In the genomic region with DNA sequence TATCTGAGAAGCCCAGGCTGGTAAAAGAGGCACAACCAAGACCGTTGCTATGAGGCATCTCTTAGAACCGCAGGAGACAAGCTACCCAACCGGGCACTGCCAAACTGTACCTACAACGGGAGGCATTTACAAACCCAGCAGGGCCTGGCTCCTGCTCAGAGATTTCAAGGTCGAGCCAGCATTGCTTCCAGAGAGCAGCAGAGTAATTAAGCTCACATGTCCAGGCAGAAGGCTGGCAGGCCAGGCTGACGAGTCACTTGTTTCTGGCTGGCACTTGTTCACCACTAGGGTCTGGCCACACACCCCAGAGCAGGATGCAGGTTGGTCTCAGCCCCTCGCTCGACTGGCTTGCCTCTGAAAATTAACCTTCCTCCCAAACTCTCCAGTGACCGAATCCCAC, we compare ENCODE assay signal across 9 mouse cellular contexts. TPM values are rescaled to one million over a fixed set of nuclear protein-coding genes. Genes with fewer than 3 reads are reported as not detected.
A peak's percentile ranks its signal among the peaks of the same experiment; 100 is the strongest.
DNase-seq lines count a peak whose midpoint lies in the region.
"Had no signal": no experiment of that assay in that cellular context is flagged by ENCODE, and none has a peak within 500 bp of the region (broad histone marks: within the 10 kb centered on the region; RNA-seq: fewer than 3 reads in every experiment).

No protein-coding gene starts in this region.

- intact Hi-C loops in heart, postnatal 25 days (cut with DNase I), result no loop called here
- intact Hi-C loops in heart, postnatal 10 days (cut with DNase I), result no loop called here

- peak; percentile 96 for DNase-seq in heart, adult 11 months
- DNase-seq in heart, postnatal 25 days (ENCODE audit: low spot score), result no peak
- DNase-seq in adrenal gland, adult 18-20 months (ENCODE audit: low spot score in 2 of 2), result peak; percentile 20 to 27
- peak; percentile 86 to 94 for DNase-seq in cerebellum, postnatal 14 days
- peak; percentile 54 to 73 for DNase-seq in heart, postnatal 10 days
- no peak for DNase-seq in c-Kit-positive CD71-positive TER-119-positive erythroid progenitor cells, embryonic 14.5 days (ENCODE audit: low spot score)
- DNase-seq in lung, postnatal 25 days (ENCODE audit: low spot score), result no peak
- no peak for DNase-seq in urinary bladder, adult 18-20 months (ENCODE audit: low spot score in 2 of 2)
- DNase-seq: liver, embryonic 13.5 days had no signal

RNA-seq across cellular contexts. Expression of gene Pdzd2, which starts 39.4 kb away (rescaled TPM):
- total RNA-seq in heart, postnatal 25 days (2021), result 100 to 1,000 TPM in 1 of 2 experiments, 10 to 100 TPM in 1; 93.0 to 118 TPM
- total RNA-seq in adrenal gland, adult 18-20 months (2021), result 10 to 100 TPM; 15.0 to 26.0 TPM
- total RNA-seq in heart, postnatal 10 days (2021), result 100 to 1,000 TPM; 186 to 218 TPM

Comparison
In these comparisons a context has a peak if more than half of its experiments do, and no peak if none do; other contexts are left out.
1. DNase-seq: peak in heart, adult 11 months (single experiment), adrenal gland, adult 18-20 months (2 of 2), cerebellum, postnatal 14 days (2 of 2) and heart, postnatal 10 days (2 of 2); none in heart, postnatal 25 days (single experiment), c-Kit-positive CD71-positive TER-119-positive erythroid progenitor cells, embryonic 14.5 days (single experiment), lung, postnatal 25 days (single experiment) and urinary bladder, adult 18-20 months (0 of 2).